Mouse (Mus musculus): ENCODE measurements around the gene Rab12.
A peak's percentile ranks its signal among the peaks of the same experiment; 100 is the strongest.
"Not testable (repeated sequence)": the region's sequence is repeated elsewhere in the genome, so short reads cannot be mapped to it uniquely, and the experiment has no call there.

The Rab12 gene

DNA sequence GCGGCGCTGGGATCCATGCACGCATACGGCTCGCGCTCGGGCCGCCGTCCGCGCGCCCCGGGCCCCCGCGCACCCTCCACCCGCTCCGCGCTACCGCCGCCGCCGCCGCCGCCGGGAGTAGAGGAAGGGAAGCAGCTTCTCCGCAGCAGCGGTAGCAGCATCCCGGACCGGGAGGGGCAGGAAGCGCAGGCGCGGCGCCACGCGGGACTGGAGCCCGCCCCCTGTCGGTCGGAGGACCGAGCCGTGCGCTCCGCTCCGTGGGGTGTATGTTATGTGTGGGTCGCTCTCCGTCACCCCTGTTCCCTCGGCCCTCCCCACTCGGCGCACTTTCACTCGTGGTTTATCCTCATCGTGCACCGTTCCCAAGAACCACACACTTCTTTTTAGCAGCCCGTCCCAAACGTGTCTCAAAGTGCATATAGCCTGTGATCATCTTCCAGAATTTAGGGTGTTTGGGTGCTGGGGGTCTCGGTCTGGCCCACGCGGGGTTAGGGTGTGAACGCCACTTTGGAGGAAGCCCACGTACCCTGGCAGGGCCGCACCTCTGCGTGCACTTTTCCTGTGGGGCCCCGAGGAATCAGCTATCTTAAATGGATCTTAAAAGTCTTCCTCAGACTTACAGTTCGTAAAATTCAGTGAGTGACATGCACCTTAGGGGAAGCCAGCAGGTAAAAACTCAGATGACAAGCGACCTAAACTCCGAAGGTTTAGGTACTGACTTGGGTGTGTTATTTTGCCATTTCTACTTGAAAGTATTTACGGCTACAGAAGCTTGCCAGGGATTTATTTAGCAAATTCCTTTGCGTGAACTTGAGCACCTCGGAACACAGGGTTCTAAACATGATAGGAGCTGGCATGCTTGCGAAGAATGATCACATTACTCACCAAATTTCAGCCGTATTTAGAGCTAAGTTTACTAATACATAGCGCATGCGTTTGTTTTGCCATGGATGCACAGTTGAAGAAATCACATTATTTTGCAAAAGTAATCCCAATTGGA is at the start of gene Rab12:
Gene Rab12 (minus strand): TSS at position 176 of the 1,000 bp plus-strand sequence.
- peak; percentile 85 to 90 for DNase-seq (ENCODE audit: low spot score in 2 of 2)

DNA sequence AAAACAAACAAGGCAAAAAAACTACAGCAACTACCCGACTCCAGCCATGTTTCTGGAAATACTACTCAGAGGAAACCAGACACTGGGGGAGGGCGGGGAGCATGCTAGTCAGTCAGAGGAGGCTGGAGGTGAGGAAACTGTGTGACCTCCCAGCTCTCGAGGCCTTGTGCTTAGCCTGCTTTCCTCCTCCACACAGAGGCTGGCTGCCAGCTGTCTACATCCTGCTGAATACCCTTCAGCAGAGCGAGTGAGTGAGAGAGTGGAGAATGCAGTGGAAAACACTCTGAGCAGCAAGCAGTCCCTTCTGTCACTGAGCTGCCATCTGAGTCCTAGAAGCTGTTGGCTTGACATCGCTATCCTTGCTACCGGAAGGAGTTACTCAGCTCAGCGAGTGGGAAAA is 44.7 kb upstream of the Rab12 start:
- DNase-seq (ENCODE audit: low spot score in 2 of 2), result peak in 1 of 2 experiments; percentile 21

DNA sequence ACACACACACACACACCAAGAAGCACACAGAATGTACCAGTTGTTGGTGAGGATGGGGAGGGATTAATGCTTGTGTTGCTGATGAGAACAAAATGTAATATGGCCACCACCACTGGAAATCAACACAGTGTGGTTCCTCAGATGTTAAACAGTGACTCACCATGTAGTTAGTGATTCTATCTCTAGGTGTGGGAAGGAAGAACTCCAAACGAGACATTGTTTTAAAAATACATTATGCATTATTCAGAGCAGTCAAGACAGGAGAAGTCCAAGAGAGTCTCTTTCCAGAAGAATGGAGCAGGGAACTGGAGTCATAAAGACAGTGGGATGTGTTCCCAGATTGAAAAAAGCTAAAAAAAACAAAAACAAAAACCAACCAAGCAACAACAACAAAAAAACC is 44.0 kb upstream of the Rab12 start:
- no peak for DNase-seq (ENCODE audit: low spot score in 2 of 2)

- no peak for DNase-seq (ENCODE audit: low spot score in 2 of 2)
Observed at GRCm38 (mm10) chr17:66561380-66561779, 41.9 kb upstream of the Rab12 start.

DNA sequence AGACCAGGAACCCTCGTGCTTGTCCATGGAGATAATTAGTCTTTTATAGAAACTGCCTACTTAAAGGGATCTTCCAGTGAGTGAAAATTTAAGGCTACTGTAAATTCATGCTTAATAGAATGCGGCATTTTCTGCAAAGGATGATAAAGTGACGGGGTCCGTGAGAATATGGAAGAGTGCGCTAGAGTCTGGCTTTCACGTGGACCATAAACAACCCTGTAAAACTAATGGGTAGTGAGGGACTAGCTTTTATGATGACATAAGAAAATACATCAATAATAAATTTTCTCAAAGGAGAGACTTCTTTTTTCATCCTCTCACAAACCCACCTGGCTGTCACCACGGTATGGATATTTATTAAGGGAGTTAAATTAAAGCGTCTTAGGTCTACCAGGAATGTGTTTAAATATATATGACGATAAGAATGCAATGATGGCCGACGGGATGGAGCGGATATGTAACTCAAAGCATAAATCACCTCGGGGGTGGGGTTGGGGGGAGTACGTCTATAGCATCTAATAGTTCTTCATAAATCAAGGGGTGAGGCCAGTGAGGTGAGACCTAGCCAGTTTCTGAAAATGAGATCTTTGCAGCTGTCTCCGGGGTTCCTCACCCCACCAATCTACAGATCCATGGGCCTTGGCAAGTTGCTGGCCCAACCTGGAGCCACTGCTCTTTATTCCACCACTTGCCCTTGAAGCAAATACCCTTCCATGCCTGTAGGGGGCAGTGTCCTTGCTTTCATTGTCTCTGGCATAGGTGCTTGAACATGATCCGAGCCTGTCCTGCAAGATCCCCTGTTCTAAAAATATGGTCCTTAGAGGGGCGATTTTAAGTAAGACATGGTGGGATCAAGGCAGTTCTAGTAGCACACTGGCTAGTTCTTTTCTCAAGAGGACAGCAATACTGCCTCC is 39.1 kb upstream of the Rab12 start:
- no peak for DNase-seq (ENCODE audit: low spot score in 2 of 2)

- no peak for DNase-seq (ENCODE audit: low spot score in 2 of 2)
Observed at GRCm38 (mm10) chr17:66552690-66553089, 33.2 kb upstream of the Rab12 start.

DNA sequence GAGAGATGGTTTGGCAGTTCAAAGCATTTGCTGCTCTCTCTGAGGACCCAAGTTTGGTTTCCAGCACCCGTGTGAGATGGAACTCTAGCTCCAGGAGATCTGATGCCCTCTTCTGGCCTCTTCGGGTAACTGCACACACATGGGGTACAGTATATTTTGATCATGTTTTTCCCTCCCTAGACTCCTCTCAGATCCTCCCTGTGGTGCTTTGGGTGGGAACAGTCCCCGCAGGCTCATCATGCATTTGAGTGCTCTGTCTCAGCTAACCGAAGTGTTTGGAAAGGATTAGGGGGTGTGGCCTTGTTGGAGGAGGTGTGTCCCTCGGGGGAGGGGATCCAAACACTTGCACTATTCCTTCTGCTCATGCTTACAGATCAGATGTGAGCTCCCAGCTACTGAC is 31.0 kb upstream of the Rab12 start:
- no peak for DNase-seq (ENCODE audit: low spot score in 2 of 2)

GRCm38 (mm10) chr17:66532285-66532684 is 12.8 kb upstream of the Rab12 start:
- DNase-seq (ENCODE audit: low spot score in 2 of 2), result no peak

GRCm38 (mm10) chr17:66523396-66523795 is 3.9 kb upstream of the Rab12 start:
- no peak for DNase-seq (ENCODE audit: low spot score in 2 of 2)

- DNase-seq (ENCODE audit: low spot score in 2 of 2), result not testable (repeated sequence)
Observed at GRCm38 (mm10) chr17:66522631-66523030, 3.1 kb upstream of the Rab12 start.

DNA sequence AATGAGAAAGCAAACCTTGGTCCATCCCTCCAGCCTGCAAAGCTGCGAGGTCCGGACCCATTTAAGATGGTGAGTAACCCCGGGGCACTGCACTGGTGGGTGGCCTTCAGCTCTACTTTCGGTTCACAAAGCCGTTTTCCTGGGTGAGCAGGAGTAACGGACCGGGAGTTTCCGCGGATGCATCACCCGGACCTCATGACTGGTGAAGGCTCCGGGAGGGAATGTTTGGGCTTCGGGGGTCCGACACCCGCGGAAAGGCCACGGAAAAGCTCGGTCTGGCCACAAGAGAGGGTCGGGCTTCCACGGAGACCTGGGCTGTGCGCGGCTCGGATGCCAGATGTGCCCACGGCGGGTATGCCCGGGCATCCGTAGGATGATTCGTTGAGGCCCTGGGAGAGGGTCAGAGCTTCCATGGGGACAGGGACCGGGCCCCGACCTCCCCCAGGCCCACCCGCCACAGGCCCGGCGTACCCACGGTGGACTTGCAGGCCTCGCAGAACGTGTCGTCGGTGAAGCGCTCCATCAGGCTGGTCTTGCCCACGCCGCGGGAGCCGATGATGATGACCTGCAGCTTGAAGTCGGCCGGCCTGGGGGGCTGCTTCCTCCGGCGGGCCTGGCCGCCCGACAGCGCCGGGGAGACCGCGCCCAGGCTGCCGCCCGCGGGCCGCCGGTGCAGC is 514 bp downstream of the Rab12 start:
- DNase-seq (ENCODE audit: low spot score in 2 of 2), result no peak

DNA sequence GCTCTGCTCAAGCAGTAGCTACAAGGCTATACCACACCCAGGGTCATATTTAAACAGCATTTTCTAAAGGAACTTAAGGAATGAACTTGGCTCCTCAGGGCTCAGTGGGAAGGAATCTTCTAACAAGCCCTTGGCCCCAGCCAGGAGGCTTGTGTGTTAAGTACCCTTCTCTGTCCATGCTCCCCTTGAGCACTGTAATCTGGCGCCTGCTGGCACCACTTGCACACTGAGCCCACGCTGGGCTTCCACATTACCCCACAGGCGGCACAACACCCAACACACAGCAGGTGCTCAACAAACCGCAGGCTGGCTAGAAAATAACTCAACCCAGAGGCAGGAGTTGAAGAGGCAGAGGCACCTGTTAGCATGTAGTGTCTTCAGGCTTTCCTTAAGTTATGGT is 2.6 kb downstream of the Rab12 start:
- no peak for DNase-seq (ENCODE audit: low spot score in 2 of 2)

- no peak for DNase-seq (ENCODE audit: low spot score in 2 of 2)
Observed at GRCm38 (mm10) chr17:66514288-66514995, 5.1 kb downstream of the Rab12 start.

- no peak for DNase-seq (ENCODE audit: low spot score in 2 of 2)
Observed at GRCm38 (mm10) chr17:66512202-66512956, 7.2 kb downstream of the Rab12 start.

- DNase-seq (ENCODE audit: low spot score in 2 of 2), result no peak
Observed at GRCm38 (mm10) chr17:66510221-66510683, 9.3 kb downstream of the Rab12 start.

DNA sequence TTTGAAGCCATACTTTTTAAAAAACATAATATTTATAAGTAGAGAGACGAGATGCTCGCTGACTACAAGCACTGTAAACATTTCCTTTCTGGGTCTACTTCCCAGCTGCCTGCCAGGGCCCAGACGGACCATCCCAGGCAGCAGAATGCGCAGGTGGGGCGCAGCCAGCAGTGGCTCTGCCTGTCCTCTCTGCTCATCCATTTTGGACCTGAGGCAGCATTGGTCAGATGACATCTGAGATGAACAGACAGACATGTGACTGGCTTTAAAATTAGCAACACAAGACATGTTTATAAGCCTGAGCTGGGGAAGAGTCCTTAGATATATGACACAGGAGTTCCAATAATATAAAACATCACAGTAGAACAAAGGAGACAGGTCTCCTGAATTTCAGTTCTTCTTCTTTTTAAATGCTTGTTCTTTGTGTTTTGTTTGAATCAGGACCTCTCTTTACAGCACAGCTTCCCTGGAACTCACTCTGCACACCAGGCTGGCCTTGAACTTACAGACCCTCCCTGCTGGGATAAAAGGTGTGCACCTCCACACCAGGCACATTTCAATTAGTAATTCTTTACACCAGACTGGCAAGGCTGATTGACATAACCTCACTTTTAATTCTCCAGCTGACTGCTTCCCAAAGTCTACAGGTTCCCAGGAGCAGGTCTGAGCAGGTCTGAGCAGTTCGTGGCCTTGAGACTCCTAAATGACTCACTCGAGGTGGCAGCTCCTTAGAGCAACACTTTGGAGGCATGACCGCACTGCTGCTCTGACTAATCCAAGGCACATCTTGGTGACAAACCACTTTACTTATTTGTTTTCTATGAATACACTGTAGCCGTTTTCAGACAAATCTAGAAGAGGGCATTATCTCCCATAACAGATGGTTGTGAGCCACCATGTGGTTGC is 12.2 kb downstream of the Rab12 start:
- DNase-seq (ENCODE audit: low spot score in 2 of 2), result peak in 1 of 2 experiments; percentile 27

DNA sequence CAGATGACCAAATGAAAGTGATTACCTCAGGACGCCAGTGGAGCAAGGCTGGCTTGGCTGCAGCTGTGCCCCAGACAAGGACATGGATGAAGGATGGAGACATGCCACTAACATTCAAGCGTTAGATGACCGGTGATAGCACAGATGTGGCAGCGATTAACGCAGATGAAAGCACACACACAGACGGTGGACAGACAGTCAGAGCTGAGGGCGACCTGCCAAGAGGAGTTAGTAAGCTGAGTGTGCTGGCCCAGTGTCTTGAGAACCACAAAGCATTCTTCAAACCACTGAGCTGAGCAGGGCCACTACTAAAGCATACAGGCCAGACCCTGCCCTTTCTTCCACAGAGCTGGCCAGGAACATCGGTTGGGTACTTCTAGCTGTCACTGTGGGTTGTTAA is 14.6 kb downstream of the Rab12 start:
- DNase-seq (ENCODE audit: low spot score in 2 of 2), result no peak

DNA sequence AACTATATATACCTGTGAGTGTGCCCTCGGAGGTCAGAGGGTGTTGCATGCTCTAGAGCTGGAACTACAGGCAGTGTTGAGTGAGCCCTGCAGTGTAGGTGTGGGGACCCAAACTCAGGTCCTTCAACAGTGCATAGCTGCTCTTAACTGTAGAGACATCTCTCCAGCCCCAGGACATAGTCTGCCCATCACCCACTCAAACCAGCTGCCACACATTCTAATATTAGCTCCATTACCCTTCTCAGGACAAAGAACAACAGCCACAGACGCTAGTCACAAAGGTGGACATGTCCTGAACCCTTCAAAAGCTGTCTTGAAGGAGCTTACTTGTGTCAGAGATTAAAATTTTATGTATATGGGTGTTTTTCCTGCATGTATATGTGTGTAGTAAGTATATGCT is 15.3 kb downstream of the Rab12 start:
- no peak for DNase-seq (ENCODE audit: low spot score in 2 of 2)

- DNase-seq (ENCODE audit: low spot score in 2 of 2), result no peak
Observed at GRCm38 (mm10) chr17:66503466-66503865, 16.1 kb downstream of the Rab12 start.
